Mouse (Mus musculus): ENCODE results near the gene Src.

DNA sequence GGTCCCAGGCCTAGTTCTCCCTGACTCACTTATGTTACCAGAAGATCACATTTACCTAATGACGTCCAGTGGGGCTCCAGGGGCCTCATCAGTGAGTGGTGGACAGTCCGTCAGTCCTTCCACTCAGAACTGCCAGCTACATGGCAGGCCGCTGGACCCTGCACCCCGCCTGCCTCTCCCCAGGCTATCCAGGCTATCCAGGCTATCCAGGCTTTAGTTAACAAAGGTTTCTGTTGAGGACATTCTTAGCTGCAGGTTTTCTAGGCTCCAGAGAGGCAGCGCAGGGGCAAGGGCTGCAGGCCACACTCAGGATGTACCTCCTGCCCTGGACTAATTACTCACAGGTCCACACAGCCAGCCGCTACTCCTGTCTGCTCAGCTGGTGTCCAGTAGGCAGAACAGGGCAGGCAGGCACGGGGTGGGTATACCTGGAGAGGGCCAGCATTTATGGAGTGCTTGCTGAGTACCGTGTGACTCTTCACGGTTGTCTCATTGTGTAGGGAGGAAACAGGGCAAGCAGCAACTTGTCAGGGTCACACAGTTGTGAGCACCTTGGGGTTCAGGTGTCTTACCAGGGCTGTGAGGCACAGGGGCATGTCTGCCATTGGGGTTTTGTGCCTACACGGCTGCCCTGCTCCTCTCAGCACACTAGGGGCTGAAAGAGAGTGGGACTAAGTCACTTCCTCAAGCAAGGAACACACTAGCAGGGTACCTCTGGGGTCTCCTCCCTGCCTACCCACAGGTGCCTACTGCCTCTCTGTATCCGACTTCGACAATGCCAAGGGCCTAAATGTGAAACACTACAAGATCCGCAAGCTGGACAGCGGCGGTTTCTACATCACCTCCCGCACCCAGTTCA, 45.9 kb downstream of the Src start:
- TF ChIP-seq EP300 (IDR thresholded peaks at IDR 0.05) (no peak), CTCF (IDR thresholded peaks at IDR 0.05) (no peak)
